Mouse (Mus musculus) WW6 (cell line): ENCODE results near the gene Pagr1b.
A peak's percentile ranks its signal among the peaks of the same experiment; 100 is the strongest.

Source experiments
- DNase-seq: peaks from one replicate; pipeline ENCODE4 v3.0.0-alpha.2; 2013; ENCODE audit warnings: low read depth, low spot score

The Pagr1b gene

GRCm38 (mm10) chr7:126999568-126999967 is 16.7 kb downstream of the Pagr1b start:
- no peak for DNase-seq

GRCm38 (mm10) chr7:126996449-126996848 is 19.8 kb downstream of the Pagr1b start:
- DNase-seq, result no peak

GRCm38 (mm10) chr7:126988816-126989215 is 27.5 kb downstream of the Pagr1b start:
- no peak for DNase-seq

- DNase-seq, result no peak
Measured at GRCm38 (mm10) chr7:126986319-126986718, 30.0 kb downstream of the Pagr1b start.

- no peak for DNase-seq
Measured at GRCm38 (mm10) chr7:126984667-126985444, 31.4 kb downstream of the Pagr1b start.

- DNase-seq, result no peak
Measured at GRCm38 (mm10) chr7:126983113-126983512, 33.2 kb downstream of the Pagr1b start.

GRCm38 (mm10) chr7:126982054-126982453 is 34.2 kb downstream of the Pagr1b start:
- DNase-seq, result no peak

GRCm38 (mm10) chr7:126981601-126982000 is 34.7 kb downstream of the Pagr1b start:
- DNase-seq, result no peak

- no peak for DNase-seq
Measured at GRCm38 (mm10) chr7:126978841-126979240, 37.4 kb downstream of the Pagr1b start.

- DNase-seq, result no peak
Measured at GRCm38 (mm10) chr7:126976878-126977459, 39.3 kb downstream of the Pagr1b start.

GRCm38 (mm10) chr7:126975950-126976866 is 40.1 kb downstream of the Pagr1b start, which contains the start of gene Cdiptos:
Cdiptos (minus strand) TSS chr7:126976098.
- DNase-seq, result peak; percentile 89

GRCm38 (mm10) chr7:126975893-126975949 is 40.6 kb downstream of the Pagr1b start, which contains the start of gene Cdipt:
Cdipt (plus strand) TSS chr7:126975914.
- no peak for DNase-seq

GRCm38 (mm10) chr7:126975493-126975892 is 40.8 kb downstream of the Pagr1b start:
- no peak for DNase-seq

GRCm38 (mm10) chr7:126967361-126967760 is 48.9 kb downstream of the Pagr1b start:
- no peak for DNase-seq

- no peak for DNase-seq
Measured at GRCm38 (mm10) chr7:126965568-126965967, 50.7 kb downstream of the Pagr1b start.

- DNase-seq, result no peak
Measured at GRCm38 (mm10) chr7:126963548-126964286, 52.6 kb downstream of the Pagr1b start.

- no peak for DNase-seq
Measured at GRCm38 (mm10) chr7:126961965-126962364, 54.3 kb downstream of the Pagr1b start.

GRCm38 (mm10) chr7:126961095-126961494 is 55.2 kb downstream of the Pagr1b start:
- no peak for DNase-seq

GRCm38 (mm10) chr7:126959780-126960179 is 56.5 kb downstream of the Pagr1b start:
- no peak for DNase-seq

GRCm38 (mm10) chr7:126955125-126955524 is 61.2 kb downstream of the Pagr1b start:
- DNase-seq, result no peak

GRCm38 (mm10) chr7:126952646-126953045 is 63.6 kb downstream of the Pagr1b start:
- DNase-seq, result no peak

GRCm38 (mm10) chr7:126951741-126952140 is 64.5 kb downstream of the Pagr1b start:
- no peak for DNase-seq
